Mouse (Mus musculus) liver, postnatal 0 days (tissue): Measurements from ENCODE around the gene Fnip1.

Source experiments
- CTCF ChIP-seq: sonication (generic); IDR thresholded peaks from 2 replicates; pipeline ENCODE4 v1.5.1; 2016; ENCODE audit warnings: antibody characterized with exemption, low read depth
- EP300 ChIP-seq: IDR thresholded peaks from 2 replicates; pipeline ENCODE4 v1.6.1; 2016; ENCODE audit warnings: antibody characterized with exemption, low read depth, mild to moderate bottlenecking

GRCm38 (mm10) chr11:54492559-54492958 lies 54.6 kb downstream of the Fnip1 start:
- no peak for TF ChIP-seq CTCF
- no peak for TF ChIP-seq EP300
